Mouse (Mus musculus): Measurements from ENCODE around the gene Sp3.
"Not testable (repeated sequence)": the region's sequence is repeated elsewhere in the genome, so short reads cannot be mapped to it uniquely, and the experiment has no call there.

Gene Sp3

GRCm38 (mm10) chr2:72992497-72992896 is 12.3 kb upstream of the Sp3 start:
- no peak for DNase-seq (ENCODE audit: low spot score in 2 of 2)

GRCm38 (mm10) chr2:72988945-72989344 is 8.7 kb upstream of the Sp3 start:
- not testable (repeated sequence) for DNase-seq (ENCODE audit: low spot score in 2 of 2)

GRCm38 (mm10) chr2:72986616-72987015 is 6.4 kb upstream of the Sp3 start, which contains the start of gene Gm11084:
TSS of gene Gm11084 (minus strand) at chr2:72986716.
- no peak for DNase-seq (ENCODE audit: low spot score in 2 of 2)

- DNase-seq (ENCODE audit: low spot score in 2 of 2): no peak
Observed at GRCm38 (mm10) chr2:72985516-72985915, 5.3 kb upstream of the Sp3 start.

- DNase-seq (ENCODE audit: low spot score in 2 of 2): no peak
Observed at GRCm38 (mm10) chr2:72984806-72985205, 4.6 kb upstream of the Sp3 start.

- no peak for DNase-seq (ENCODE audit: low spot score in 2 of 2)
Observed at GRCm38 (mm10) chr2:72983211-72983610, 3.0 kb upstream of the Sp3 start.

GRCm38 (mm10) chr2:72982110-72982785 is 2.0 kb upstream of the Sp3 start:
- DNase-seq (ENCODE audit: low spot score in 2 of 2): no peak

- no peak for DNase-seq (ENCODE audit: low spot score in 2 of 2)
Observed at GRCm38 (mm10) chr2:72981441-72982109, 1.3 kb upstream of the Sp3 start.

- no peak for DNase-seq (ENCODE audit: low spot score in 2 of 2)
Observed at GRCm38 (mm10) chr2:72981075-72981420, 802 bp upstream of the Sp3 start.

- peak; percentile 59 to 88 for DNase-seq (ENCODE audit: low spot score in 2 of 2)
Observed at GRCm38 (mm10) chr2:72979659-72980071, 581 bp downstream of the Sp3 start.

GRCm38 (mm10) chr2:72978901-72979658 is 1.2 kb downstream of the Sp3 start:
- peak; percentile 83 to 89 for DNase-seq (ENCODE audit: low spot score in 2 of 2)

GRCm38 (mm10) chr2:72978473-72978872 is 1.8 kb downstream of the Sp3 start:
- no peak for DNase-seq (ENCODE audit: low spot score in 2 of 2)

GRCm38 (mm10) chr2:72977272-72977671 is 3.0 kb downstream of the Sp3 start:
- no peak for DNase-seq (ENCODE audit: low spot score in 2 of 2)

GRCm38 (mm10) chr2:72976036-72976435 is 4.2 kb downstream of the Sp3 start:
- no peak for DNase-seq (ENCODE audit: low spot score in 2 of 2)

GRCm38 (mm10) chr2:72970831-72971230 is 9.4 kb downstream of the Sp3 start:
- no peak for DNase-seq (ENCODE audit: low spot score in 2 of 2)

- no peak for DNase-seq (ENCODE audit: low spot score in 2 of 2)
Observed at GRCm38 (mm10) chr2:72970302-72970701, 9.9 kb downstream of the Sp3 start.

- DNase-seq (ENCODE audit: low spot score in 2 of 2): no peak
Observed at GRCm38 (mm10) chr2:72968536-72968935, 11.7 kb downstream of the Sp3 start.

GRCm38 (mm10) chr2:72965450-72965849 is 14.8 kb downstream of the Sp3 start:
- no peak for DNase-seq (ENCODE audit: low spot score in 2 of 2)

- no peak for DNase-seq (ENCODE audit: low spot score in 2 of 2)
Observed at GRCm38 (mm10) chr2:72956415-72956814, 23.8 kb downstream of the Sp3 start.

- no peak for DNase-seq (ENCODE audit: low spot score in 2 of 2)
Observed at GRCm38 (mm10) chr2:72952979-72953378, 27.3 kb downstream of the Sp3 start.

GRCm38 (mm10) chr2:72935937-72936336 is 44.3 kb downstream of the Sp3 start:
- no peak for DNase-seq (ENCODE audit: low spot score in 2 of 2)

- no peak for DNase-seq (ENCODE audit: low spot score in 2 of 2)
Observed at GRCm38 (mm10) chr2:72932186-72932585, 48.1 kb downstream of the Sp3 start.

- no peak for DNase-seq (ENCODE audit: low spot score in 2 of 2)
Observed at GRCm38 (mm10) chr2:72924981-72925380, 55.3 kb downstream of the Sp3 start.

Data from urinary bladder, postnatal 36 days (tissue).